7 mouse cellular contexts compared by ENCODE assay signal in the genomic region with DNA sequence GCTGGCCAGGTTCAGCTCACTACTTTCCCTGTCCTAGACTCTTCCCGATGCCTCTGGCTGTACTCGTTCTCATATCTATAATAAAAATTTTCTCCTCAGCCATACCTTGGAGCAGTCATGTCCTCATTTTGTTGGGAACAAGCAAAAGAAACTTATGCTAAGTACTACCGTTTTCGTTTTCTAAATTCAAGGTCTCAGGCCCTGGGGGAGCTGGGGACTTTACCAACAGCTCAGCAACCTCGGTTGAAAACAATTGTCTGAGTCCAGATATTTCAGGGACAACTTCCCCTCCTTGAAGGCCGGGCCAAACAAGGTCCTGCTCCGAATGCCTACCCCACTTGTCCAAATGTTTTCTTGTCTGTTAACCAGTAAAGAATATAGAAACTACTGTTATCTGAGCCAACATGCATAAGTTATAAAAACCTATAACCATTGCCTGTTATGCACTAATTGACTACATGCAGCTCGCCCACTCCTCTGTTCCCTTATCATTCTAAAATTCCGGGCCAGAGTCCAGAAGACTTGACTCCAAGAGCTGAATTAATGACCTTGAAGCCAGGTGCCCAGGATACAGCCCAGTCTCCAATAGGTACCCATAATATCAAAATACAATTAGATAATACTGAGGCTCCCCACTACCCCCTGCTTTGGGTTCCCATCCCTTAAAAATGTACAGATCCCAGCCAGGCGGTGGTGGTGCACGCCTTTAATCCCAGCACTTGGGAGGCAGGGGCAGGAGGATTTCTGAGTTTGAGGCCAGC. TPM values are rescaled to one million over a fixed set of nuclear protein-coding genes. Genes with fewer than 3 reads are reported as not detected.
A peak's percentile ranks its signal among the peaks of the same experiment; 100 is the strongest.
DNase-seq lines count a peak whose midpoint lies in the region; ATAC-seq and TF ChIP-seq lines count a peak whose summit lies in the region.

No protein-coding gene starts in this region.

- peaks cover 19% of the 10 kb centered on the region for H3K36me3 ChIP-seq in embryonic facial prominence, embryonic 10.5 days (replicated peaks)
- no peaks in the 10 kb centered on the region for H3K36me3 ChIP-seq in hindbrain, embryonic 11.5 days (ENCODE audit: control insufficient read depth, insufficient read depth, low read length)
- H3K36me3 ChIP-seq in liver, postnatal 0 days (replicated peaks; ENCODE audit: insufficient read depth, low read length): peaks cover 8% of the 10 kb centered on the region; the same call in 1 of the 2 replicates

- TF ChIP-seq CTCF in left cerebral cortex, adult 2 months (IDR thresholded peaks at IDR 0.05): no peak
- no peak for TF ChIP-seq CTCF in liver, postnatal 0 days (IDR thresholded peaks at IDR 0.05; ENCODE audit: low read depth)

- H3K9me3 ChIP-seq in embryonic facial prominence, embryonic 10.5 days: peaks cover 10% of the 10 kb centered on the region
- H3K9me3 ChIP-seq in hindbrain, embryonic 11.5 days (ENCODE audit: control insufficient read depth, low read length): peaks cover 6% of the 10 kb centered on the region
- H3K9me3 ChIP-seq in liver, postnatal 0 days (ENCODE audit: low read length): peaks cover 5% of the 10 kb centered on the region; the same call in 1 of the 2 replicates

- no peaks in the 10 kb centered on the region for H3K27me3 ChIP-seq in embryonic facial prominence, embryonic 10.5 days (replicated peaks; ENCODE audit: low read depth, poor library complexity, severe bottlenecking)
- no peaks in the 10 kb centered on the region for H3K27me3 ChIP-seq in hindbrain, embryonic 11.5 days (ENCODE audit: control insufficient read depth, insufficient read depth, low read length)
- no peaks in the 10 kb centered on the region for H3K27me3 ChIP-seq in liver, postnatal 0 days (ENCODE audit: insufficient read depth, low read length)

- H3K4me3 ChIP-seq in left cerebral cortex, adult 2 months: no peak overlapping the region
- H3K4me3 ChIP-seq in embryonic facial prominence, embryonic 10.5 days: peak overlapping the region; percentile 99; the same call in 1 of the 2 replicates
- H3K4me3 ChIP-seq in hindbrain, embryonic 11.5 days (ENCODE audit: low read depth, low read length): no peak overlapping the region
- H3K4me3 ChIP-seq in liver, postnatal 0 days (ENCODE audit: low read depth, low read length): peak overlapping the region; percentile 81

- TF ChIP-seq EP300 in liver, postnatal 0 days (IDR thresholded peaks at IDR 0.05; ENCODE audit: low read depth): no peak

- H3K9ac ChIP-seq in hindbrain, embryonic 11.5 days (ENCODE audit: low read depth, low read length): peak overlapping the region; percentile 20; the same call in 1 of the 2 replicates
- peak overlapping the region; percentile 42 for H3K9ac ChIP-seq in liver, postnatal 0 days (replicated peaks)

- peak overlapping the region; percentile 89 for H3K27ac ChIP-seq in left cerebral cortex, adult 2 months
- H3K27ac ChIP-seq in embryonic facial prominence, embryonic 10.5 days (replicated peaks): peak overlapping the region; percentile 97
- H3K27ac ChIP-seq in hindbrain, embryonic 11.5 days (ENCODE audit: low read depth, low read length): 0 out of 2 replicates have a peak overlapping the region, but pooled peaks have one; percentile 4
- H3K27ac ChIP-seq in liver, postnatal 0 days (ENCODE audit: low read depth): peak overlapping the region; percentile 100

- no peak for ATAC-seq in hindbrain, embryonic 11.5 days (ENCODE audit: low FRiP score)
- no peak for ATAC-seq in liver, postnatal 0 days

- DNase-seq in left cerebral cortex, adult 2 months (ENCODE audit: extremely low spot score in 1 of 2, low spot score in 2 of 2): no peak
- DNase-seq in left cerebral cortex, adult 8-10 months (ENCODE audit: low spot score in 2 of 2): no peak
- no peak for DNase-seq in embryonic facial prominence, embryonic 10.5 days (ENCODE audit: low spot score)
- no peak for DNase-seq in hindbrain, embryonic 11.5 days (ENCODE audit: low spot score)
- DNase-seq in liver, postnatal 0 days: no peak
- DNase-seq in frontal cortex, postnatal 25 days (ENCODE audit: low spot score in 2 of 2): no peak
- DNase-seq in left cerebral cortex, postnatal 4 days: no peak

- 78% methylated on average over 11 of the region's 11 CpGs for WGBS in embryonic facial prominence, embryonic 10.5 days
- WGBS in hindbrain, embryonic 11.5 days: 75% methylated on average over 11 of the region's 11 CpGs
- 43% methylated on average over 11 of the region's 11 CpGs for WGBS in liver, postnatal 0 days (ENCODE audit: insufficient replicate concordance)

- no peak overlapping the region for H3K4me2 ChIP-seq in hindbrain, embryonic 11.5 days (replicated peaks; ENCODE audit: low read depth, low read length)
- H3K4me2 ChIP-seq in liver, postnatal 0 days (ENCODE audit: low read depth, low read length): peak overlapping the region; percentile 56

- peaks cover 17% of the 10 kb centered on the region for H3K4me1 ChIP-seq in embryonic facial prominence, embryonic 10.5 days
- no peaks in the 10 kb centered on the region; the same call in 1 of the 2 replicates for H3K4me1 ChIP-seq in hindbrain, embryonic 11.5 days (replicated peaks; ENCODE audit: control insufficient read depth, insufficient read depth, low read length)
- peaks cover 19% of the 10 kb centered on the region for H3K4me1 ChIP-seq in liver, postnatal 0 days (ENCODE audit: insufficient read depth)

- intact Hi-C loops in left cerebral cortex, adult 2 months (cut with DNase I): loop anchor here (1.0 to 2.0 kb wide), 2 partner anchors 10 to 73 kb away; no protein-coding TSS in a partner anchor
- intact Hi-C loops in left cerebral cortex, postnatal 4 days (cut with DNase I): loop anchor here (5.0 kb wide), 1 partner anchor 71 kb away; no protein-coding TSS in a partner anchor

RNA-seq across cellular contexts. Expression of gene Serinc3, which starts 0.9 kb away (rescaled TPM):
- total RNA-seq in left cerebral cortex, adult 2 months (2021): 100 to 1,000 TPM; 213 to 234 TPM
- 100 to 1,000 TPM; 225 to 241 (median 233) TPM for total RNA-seq in left cerebral cortex, adult 8-10 months (2022)
- polyA plus RNA-seq in embryonic facial prominence, embryonic 10.5 days (2016; fragmentation: Nextera tagmentation; extraction: Ambion mirVana): 21.9 and 22.1 TPM in 2 replicates
- 35.7 and 38.4 TPM in 2 replicates for polyA plus RNA-seq in hindbrain, embryonic 11.5 days (2014; fragmentation: Nextera tagmentation; extraction: Ambion mirVana)
- polyA plus RNA-seq in liver, postnatal 0 days (2015; fragmentation: Nextera tagmentation; extraction: Ambion mirVana): 79.9 and 92.7 TPM in 2 replicates
- 100 to 1,000 TPM; 138 to 139 TPM for total RNA-seq in left cerebral cortex, postnatal 4 days (2021)

RNA-seq across cellular contexts. Expression of gene Pkig, which starts 12.3 kb away (rescaled TPM):
- 100 to 1,000 TPM; 126 to 129 TPM for total RNA-seq in left cerebral cortex, adult 2 months (2021)
- 100 to 1,000 TPM; 112 to 128 (median 121) TPM for total RNA-seq in left cerebral cortex, adult 8-10 months (2022)
- polyA plus RNA-seq in embryonic facial prominence, embryonic 10.5 days (2016; fragmentation: Nextera tagmentation; extraction: Ambion mirVana): 189 and 194 TPM in 2 replicates
- 136 and 138 TPM in 2 replicates for polyA plus RNA-seq in hindbrain, embryonic 11.5 days (2014; fragmentation: Nextera tagmentation; extraction: Ambion mirVana)
- 84.9 and 85.0 TPM in 2 replicates for polyA plus RNA-seq in liver, postnatal 0 days (2015; fragmentation: Nextera tagmentation; extraction: Ambion mirVana)
- 10 to 100 TPM; 83.4 to 91.6 TPM for total RNA-seq in left cerebral cortex, postnatal 4 days (2021)

RNA-seq across cellular contexts. Expression of gene Ttpal, which starts 43.8 kb away (rescaled TPM):
- total RNA-seq in left cerebral cortex, adult 2 months (2021): 10 to 100 TPM; 69.9 to 81.2 TPM
- 10 to 100 TPM; 53.4 to 61.2 (median 59.0) TPM for total RNA-seq in left cerebral cortex, adult 8-10 months (2022)
- polyA plus RNA-seq in embryonic facial prominence, embryonic 10.5 days (2016; fragmentation: Nextera tagmentation; extraction: Ambion mirVana): 31.3 and 33.4 TPM in 2 replicates
- 40.2 and 42.2 TPM in 2 replicates for polyA plus RNA-seq in hindbrain, embryonic 11.5 days (2014; fragmentation: Nextera tagmentation; extraction: Ambion mirVana)
- 6.7 and 9.5 TPM in 2 replicates for polyA plus RNA-seq in liver, postnatal 0 days (2015; fragmentation: Nextera tagmentation; extraction: Ambion mirVana)
- 10 to 100 TPM; 40.1 to 46.8 TPM for total RNA-seq in left cerebral cortex, postnatal 4 days (2021)

Comparison
In these comparisons a context has a peak if more than half of its experiments do, and no peak if none do; other contexts are left out.
1. H3K27ac ChIP-seq: peak in every context shown above with its lines; median percentile 100 in liver, postnatal 0 days; 97 in embryonic facial prominence, embryonic 10.5 days; 89 in left cerebral cortex, adult 2 months; 4 in hindbrain, embryonic 11.5 days.
2. H3K4me3 ChIP-seq: peak in embryonic facial prominence, embryonic 10.5 days (single experiment) and liver, postnatal 0 days (single experiment); none in left cerebral cortex, adult 2 months (single experiment) and hindbrain, embryonic 11.5 days (single experiment).